Mouse (Mus musculus) hindlimb bud, embryonic 11.5 days (tissue): ENCODE measurements around the gene Pdlim4.
"Not testable (repeated sequence)": the region's sequence is repeated elsewhere in the genome, so short reads cannot be mapped to it uniquely, and the experiment has no call there.

ENCODE experiments used
- DNase-seq: peaks from one replicate; pipeline ENCODE4 v3.0.0-alpha.2; 2012; ENCODE audit warnings: low read depth, low spot score; ENCODE audit errors: extremely low spot score

The Pdlim4 gene

DNA sequence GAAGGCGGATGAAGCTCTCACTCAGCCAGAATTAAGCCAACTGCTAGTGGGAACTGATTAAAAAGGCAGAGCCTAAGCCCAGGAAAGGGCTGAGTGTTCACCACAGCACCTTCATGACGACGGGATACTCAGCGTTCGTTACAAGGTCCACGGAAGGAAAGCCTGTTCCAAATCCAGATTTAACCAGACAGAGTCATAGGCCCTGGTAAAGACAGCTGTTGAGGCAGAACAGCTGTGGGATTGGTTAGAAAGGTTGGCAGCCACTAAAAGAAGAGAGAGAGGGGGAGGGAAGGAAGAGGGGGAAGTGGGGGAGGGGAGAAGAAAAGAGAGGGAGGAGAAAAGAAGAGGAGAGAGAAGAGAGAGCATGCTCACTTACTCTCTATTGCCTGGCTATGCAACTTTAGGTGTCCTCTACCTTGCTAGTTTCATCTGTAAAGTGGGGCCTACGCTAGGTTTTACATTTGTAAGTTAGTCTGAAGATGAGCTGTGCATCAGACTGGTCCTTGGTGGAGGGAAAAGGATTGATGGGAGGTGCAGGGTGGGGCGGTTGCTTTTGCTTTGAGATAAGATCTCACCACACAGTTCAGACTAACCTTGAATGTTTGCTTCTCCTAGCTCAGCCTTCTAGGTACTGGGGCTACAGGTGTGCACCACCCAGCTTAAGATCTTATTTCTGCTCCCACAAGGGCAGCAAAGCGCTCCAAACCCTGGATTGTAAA, 5.9 kb downstream of the Pdlim4 start:
- no peak for DNase-seq

DNA sequence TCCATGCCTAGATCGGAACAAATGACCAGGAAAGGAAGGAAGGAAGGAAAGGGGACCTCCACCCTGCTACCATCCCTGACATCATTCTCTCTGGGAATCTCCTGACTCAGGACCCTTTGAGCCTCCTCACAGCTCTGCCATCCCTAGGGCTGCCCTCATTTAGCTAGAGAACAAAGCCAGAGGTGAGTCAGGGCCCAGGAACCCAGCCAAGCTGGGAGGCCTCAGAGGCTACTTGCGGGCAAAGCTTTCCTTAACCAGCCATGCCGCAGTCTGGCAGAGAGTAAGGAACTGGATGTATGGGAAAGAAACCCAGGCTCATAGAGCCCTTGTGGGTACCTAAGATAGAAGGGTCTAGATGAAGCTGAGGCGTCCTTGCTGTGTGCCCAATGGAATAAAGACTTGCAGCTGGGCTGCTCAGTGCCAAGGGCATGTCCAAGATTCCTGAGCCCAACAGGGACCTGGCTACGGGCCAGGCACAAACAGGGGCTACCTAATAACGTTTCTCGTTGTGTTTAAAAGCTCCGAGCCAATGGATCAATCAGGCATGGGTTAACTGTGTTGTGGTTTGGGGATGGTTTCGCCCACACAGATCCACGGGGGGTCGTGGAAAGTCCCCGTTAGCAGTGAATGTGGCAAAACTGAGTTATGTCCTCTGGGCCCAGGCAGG, 6.6 kb downstream of the Pdlim4 start:
- no peak for DNase-seq

DNA sequence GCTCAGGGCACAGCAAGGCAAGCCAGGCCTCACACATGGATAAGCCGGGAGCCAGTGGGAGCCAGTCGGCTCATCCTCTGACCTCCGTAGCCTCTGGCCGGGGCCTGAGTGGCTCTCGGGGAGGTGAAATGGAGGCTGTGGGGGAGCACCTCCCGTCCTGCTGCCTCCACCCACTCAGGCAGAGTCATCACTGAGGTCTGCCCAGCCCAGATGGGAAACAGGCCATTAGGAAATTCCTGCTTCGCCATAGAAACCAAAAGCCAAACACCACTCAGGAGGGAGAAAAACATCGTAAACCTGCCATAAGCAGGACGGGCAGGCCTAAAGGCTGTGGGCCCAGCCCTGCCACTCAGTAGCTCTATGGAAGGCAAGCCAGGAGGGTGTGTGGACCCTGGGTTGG, 8.5 kb downstream of the Pdlim4 start:
- no peak for DNase-seq

DNA sequence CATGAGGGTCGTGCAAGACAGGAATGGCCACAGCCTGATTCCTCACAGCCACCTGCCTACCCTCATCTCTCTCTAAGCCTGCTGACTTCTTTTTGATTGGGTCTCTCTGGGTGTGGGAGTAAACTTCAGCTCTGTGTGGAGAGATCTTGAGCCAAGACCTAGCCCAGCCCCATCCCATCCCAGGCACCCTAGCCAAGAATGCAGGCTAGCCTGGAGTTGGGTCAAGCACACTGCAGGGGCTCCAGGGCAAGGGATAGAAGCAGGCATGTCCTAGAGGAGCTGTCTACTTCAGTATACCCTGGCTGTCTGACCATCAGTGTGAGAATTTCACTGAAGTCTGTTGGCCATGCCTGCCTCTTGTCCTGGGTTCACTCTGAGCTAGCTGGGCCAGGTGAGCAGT, 9.3 kb downstream of the Pdlim4 start:
- DNase-seq: no peak

DNA sequence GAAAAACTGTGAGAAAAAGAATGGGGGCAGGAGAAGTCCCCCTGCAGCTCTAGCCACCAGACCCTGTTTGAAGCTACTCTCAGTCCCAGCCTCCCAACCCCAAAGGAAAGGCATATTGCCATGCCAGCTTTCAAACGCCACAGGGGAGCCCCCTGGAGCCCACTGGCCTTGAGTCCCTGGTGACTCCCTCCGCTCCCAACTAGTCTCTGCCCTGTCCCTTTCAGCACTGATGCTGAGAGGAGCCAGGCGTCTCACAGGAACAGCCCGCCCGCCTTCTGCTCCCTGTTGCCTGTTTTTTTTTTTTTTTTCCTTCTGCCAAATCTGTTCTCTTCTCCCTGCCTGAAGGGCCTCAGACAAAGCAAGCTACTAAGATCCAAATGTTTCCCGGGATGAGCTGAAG, 10.2 kb downstream of the Pdlim4 start:
- DNase-seq: no peak

DNA sequence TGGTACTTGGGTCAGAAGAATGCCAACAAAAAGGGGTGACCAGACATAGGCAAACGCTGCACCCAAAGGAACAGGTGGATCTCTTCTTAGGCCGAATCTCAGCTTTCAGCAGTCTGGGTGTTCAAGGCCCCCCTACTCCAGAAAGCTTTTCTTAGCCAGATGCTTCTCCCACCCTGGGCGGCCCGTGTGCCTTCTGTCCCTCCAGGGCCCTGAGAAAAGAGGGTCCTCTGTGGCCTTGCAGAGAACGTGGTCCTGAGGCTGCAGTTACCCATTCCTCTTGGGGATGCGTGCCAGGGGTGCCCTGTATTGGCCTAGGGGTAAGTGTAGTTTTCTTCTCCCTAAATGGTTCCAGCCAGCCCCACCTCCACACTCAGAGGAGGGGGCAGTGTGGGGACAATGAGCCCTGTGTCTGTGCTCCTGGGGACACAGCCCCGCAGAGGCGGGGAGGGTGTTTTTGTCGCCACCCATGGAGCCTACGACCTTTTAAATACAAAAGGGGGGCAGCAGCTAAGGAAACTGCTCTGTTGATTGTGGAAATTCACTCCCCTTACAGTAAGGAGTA, 10.7 kb downstream of the Pdlim4 start:
- no peak for DNase-seq

DNA sequence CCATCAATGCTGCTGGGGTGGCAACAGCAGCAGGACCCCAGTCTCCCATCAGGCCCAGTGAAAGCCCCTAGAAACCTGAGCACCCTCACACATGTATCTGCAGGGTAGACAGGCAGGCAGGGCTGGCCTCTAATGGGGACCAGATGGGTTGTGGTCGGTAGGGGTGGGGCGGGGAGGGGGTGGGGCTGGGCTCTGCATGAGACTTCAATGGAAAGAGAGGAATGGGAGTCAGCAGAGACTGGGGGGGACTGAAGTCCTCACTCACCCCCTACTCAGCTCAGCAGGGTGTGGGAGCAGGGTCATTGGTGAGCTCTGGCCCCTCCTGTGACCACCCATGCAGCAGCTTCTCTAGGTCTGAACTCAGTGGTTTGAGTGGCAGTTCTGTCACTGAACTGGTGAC, 11.4 kb downstream of the Pdlim4 start:
- DNase-seq: no peak

DNA sequence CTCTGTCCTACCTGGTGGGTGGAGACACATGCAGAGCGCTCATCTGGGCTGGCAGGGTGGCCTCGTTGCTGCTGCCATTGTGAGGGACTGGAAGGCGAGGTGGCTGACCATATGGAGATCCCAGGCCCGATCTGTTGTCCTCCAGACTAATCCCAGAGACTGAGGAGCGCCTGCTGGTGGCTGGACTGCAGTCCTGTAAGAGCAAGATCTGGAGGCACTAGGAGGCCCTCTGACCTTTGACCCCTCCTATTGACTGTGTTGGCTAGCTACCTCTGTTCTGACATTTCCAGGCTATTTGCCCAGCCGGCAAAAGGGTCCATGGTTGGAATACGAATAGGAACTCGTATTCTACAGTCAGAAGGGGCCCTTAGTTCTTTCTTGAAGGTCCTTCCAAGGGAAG, 12.7 kb downstream of the Pdlim4 start:
- DNase-seq: no peak

DNA sequence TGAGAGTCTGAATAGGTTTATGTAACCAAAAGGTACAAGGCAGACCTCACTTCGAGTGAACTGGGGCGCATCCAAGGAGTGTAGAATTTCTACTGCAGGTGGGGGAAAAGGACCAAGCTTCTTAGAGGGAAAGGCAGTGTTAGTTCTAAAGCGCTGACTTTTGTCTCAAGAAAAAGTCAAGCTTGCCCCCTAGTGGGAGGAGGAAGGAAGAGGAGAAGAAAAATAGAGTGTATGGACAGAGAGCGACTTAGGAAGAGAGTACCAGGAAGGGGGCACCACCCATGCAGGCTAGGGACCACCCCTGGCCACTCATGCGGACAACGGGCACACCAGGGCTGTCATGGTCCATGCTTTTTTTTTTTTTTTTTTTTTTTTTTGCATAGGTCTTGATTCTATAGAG, 14.6 kb downstream of the Pdlim4 start:
- no peak for DNase-seq

DNA sequence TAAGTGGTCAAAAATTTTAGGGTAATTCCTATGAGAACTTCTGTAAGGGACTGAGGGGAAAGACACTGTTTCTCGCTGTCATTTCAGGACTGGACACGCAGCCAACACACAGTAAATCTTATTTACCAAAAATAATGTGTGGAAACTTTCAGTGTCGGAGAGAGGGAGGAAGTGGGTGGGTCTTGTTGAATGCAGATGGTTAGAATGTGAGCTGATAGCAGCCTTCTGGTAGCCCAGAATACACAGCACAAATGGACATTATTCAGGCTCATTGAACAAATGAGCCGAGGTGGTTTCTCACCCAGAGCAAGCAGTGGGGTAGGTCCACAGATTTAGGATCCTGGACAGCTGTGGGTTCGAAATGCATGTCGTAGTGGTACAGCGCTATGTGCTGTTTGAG, 15.7 kb downstream of the Pdlim4 start:
- no peak for DNase-seq

DNA sequence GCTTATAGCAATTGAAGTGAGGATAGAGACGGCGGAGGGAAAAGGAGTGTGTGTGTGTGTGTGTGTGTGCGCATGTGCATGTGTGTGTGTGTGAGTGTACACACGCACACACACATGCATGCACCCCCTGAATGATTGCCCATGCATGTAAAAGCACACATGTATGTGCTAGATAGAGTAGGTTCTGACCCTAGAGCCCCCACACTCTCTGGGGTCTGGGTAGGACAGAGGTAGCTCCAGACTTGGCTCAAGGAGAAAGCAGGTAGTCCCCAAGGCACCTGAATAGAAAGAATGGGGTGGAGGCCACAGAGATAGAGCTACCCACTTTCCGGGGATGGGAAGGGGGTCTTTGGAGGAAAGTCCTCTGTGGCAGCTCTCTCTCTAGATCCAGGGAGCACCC, 16.7 kb downstream of the Pdlim4 start:
- DNase-seq: no peak

DNA sequence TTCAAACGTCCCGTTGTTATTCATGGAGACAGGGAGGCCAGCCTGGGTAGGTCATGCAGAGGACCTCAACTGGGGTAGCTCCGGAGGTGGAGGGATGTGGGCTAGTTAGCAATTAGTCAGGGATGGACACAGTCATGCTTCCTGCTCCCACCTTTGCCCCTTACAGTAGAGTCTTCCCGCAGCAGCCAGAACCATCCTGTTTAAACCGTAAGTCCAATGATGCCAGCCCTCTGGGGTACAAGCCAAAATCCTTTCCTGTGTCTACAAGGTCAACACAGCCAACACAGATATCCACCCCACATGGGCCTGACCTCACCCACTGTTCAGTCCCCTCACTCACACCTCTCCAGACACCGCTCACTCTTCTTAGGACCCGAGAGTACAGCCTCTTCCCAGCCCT, 17.7 kb downstream of the Pdlim4 start:
- no peak for DNase-seq

DNA sequence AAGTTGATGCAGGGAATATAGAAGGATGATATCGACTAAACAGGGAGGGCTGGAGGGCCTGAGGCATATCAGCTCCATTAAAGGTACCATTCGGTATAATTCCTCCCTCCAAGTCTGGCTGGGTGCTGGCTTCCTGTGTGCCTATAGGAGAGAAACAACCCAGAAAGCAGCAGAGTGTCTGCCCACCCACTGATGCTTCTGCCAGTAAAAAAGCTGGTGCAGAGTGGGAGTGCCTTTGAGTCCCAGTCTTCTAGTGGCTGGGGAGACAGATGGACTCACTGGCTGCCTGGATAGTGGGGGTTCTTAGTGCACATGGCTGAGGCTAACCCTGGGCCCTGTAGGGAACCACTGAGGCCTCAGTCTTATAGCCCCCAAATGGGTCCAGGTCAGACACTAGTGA, 18.6 kb downstream of the Pdlim4 start:
- no peak for DNase-seq

DNA sequence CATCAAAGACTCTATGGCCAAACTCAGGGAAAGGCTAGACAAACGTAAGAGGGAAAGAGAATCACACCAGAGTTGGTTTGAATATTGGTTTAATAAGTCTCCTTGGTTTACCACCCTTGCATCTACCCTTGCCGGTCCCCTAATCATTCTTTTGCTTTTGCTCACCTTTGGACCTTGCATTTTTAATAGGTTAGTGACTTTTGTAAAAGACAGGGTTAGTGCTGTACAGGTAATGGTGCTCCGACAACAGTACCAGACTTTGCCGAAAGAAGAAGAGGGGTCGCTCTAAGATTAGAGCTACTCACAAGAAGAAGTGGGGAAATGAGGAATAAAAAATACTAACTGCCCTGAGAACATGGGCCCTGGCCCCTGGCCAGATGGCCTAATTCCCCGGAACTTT, 28.1 kb downstream of the Pdlim4 start:
- no peak for DNase-seq

DNA sequence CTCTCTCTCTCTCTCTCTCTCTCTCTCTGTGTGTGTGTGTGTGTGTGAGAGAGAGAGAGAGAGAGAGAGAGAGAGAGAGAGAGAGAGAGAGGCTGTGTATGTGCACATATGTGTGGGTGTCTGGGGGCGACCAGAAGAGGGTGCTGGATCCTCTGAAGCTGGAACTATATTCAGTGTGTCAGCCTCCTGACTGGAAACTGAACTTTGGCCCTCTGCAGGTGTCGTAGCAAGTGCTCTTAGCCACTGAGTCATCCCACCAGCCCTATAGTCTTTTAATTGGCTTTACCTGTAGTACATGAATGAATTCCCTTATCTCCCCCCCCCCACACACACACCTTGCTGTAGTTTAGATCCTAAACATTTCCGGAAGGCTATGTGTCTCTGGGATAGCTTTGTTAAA, 35.9 kb downstream of the Pdlim4 start:
- DNase-seq: not testable (repeated sequence)

DNA sequence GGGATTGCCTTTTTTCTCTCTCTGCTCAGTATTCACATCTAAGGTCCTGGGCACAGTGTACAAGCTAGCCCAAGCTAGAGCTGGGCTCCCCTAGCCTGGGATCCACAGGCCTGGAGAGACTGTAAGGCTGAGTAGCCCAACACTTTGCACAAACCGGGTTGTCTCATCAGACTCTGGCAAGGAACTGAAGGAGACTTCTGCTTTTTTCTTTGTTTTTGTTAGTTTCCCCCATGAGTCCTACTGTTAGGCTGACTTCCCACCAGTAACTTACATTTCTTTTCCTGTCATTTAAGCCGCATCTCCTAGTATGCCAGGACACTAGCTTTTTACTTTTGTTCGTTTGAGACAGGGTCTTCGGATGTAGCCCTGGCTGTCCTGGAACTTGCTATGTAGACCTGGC, 39.8 kb downstream of the Pdlim4 start:
- no peak for DNase-seq

DNA sequence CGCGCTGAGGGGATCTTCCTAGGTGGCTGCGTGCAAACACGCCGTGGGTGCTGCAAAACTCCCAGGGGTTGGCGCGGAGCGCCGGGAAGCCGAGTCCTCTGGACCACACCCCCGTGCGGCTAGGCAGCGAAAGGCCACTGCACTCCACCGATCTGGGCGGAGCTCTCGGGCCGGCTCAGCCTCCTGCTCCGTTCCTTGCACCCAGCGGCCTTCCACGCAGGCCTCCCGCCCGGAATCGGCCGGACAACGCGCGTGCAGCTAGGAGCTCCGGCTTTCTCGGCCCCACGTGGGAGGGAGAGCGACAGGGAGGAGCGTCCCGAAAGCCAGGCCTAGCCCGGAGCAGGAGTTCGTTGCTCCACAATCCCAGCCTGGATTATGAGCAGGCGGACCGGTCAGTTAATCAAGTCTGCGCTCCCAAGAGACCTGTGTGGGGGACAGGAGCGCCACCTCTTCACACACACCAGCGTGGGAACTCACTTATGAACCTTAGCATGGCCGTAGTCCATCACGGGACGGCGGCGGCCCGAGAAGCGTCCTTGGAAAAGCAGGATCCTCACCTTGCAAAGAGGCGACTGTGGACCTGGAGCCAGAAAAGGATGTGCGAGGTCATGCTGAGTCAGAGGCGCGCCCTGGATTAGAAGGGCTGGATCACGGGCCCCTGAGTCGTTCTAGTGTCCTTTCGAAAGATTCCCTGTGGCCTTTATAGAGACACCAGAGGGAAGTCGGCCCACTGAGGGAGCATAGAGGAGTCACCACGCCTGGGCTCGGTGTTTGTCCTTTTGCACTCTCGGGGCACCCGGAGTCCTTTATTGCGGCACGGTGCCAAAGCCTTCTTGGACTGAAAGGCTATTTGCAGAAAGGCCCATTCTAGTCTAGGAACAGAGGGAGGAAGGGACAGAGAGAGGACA, 40.5 kb downstream of the Pdlim4 start, which contains the start of gene Slc22a4:
TSS of gene Slc22a4 (minus strand) at position 47 of the 908 bp plus-strand sequence.
- DNase-seq: no peak

DNA sequence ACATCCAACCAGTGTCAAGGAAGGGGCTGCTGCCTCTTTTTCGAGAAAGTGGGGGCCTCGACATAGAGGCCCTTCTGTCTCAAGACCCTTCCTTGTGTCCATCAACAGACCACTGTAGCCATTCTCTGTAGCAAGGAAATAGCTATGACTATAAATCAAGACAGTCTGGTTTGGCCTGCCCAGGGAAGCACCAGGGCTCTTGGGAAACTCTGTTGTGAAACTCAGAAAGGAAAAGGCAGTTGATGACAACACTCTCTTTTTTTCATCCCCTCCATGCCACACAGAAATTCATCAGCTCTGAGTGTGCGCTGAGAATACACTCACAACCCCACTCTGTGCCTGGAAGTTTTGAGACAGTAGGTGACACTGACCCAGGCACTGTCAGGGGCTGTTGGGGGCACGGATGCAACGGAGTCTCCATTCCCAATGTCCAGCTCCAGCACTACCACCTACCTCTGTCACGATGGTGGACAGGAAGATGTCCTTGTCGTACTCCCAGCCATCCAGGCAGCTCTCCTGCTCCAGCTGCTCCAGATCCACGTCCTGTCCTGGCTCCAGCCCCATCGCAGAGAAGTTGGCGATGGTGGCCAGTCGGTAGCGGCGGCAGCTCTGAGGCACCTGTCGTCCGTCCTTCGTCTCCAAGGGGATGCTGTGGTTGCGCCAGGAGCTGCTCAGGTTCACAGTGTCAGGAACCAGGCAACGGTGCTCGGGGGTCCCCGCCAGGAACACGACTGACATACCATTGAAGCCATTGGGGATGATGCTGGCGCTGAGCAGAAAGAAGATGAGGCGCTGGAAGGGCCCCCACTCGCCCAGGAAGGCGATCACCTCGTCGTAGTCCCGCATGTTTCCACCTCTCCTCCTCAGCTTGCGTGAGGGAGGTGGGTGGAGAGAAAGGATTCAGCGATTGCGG, 41.4 kb downstream of the Pdlim4 start:
- DNase-seq: no peak

DNA sequence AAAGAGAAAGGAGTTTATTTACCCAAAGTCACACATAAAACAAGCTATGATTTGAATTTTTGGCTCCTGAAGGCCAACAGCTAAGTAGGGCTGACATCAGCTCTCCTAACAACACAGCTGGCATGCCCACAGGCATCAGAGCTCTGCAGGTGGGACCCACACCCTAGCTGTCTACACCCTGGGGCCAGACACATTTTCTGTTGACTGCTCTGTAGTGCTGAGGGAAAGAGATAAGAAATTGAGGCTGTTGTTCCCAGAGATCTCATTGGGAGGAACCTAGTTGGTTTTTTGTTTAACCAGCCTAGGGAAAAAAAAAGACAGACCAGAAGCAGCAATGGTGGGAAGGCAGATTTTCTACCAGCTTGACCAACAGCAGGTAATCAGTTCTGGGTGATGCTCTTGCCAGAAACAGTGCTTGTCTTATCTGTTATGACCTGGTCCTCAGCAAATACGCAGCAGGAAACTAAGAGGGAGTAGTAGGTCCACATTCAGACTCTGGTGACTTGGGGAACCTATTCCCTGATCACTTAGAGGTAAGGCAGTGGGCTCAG, 42.2 kb downstream of the Pdlim4 start:
- no peak for DNase-seq
